Mouse (Mus musculus): Measurements from ENCODE around the gene Nabp2. TPM values are rescaled to one million over a fixed set of nuclear protein-coding genes. Genes with fewer than 3 reads are reported as not detected.

Gene Nabp2
- polyA plus RNA-seq, 1 experiment from 2014 or later: 61.9 TPM

DNA sequence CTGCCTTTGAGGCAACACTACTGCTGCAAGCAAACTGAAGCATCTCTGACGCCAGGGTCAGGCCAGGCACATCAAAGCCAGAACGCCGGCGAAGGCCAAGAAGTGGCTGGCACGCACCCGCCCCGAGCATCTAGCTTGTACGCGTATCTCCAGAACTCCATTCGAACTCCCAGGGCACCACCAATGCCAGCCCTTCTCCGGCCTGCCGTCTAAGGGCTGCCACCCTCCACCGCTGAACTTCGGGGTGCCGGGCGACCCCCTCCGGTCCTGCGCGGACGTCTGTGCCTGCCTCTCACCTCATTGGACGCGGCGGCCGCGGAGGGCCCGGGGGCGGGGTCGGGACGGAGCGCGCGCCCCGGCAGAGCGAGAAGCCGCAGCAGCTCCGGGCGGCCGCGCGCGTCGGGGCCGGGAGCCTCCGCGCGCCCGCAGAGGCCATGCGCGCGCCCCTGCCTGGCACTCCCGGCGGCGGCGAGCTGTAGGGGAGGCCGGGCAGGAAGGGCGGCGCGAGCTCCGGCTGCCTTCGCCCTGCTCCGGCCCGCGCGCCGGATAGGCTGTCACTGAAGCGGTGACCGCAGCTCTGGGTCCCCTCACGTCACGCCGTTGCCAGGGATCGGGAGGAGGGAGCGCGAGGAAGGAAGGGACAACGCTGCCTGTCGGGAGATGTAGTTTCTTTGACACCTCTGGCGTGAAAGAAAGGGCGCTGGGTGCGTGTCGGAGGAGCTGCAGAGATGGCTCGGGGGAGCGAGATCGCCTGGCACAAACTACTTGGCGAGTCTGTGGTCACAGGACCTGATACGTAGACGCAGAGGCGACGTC lies 42.7 kb downstream of the Nabp2 start, which contains the start of gene Coq10a:
TSS of gene Coq10a (minus strand) at position 596 of the 816 bp plus-strand sequence.
- 0% methylated on average over 52 of the region's 87 CpGs for WGBS
- Histone ChIP-seq H3K4me2 (ENCODE audit: low read depth, low read length) (peak within 1 kb of the TSS; percentile 96), H3K4me3 (ENCODE audit: low read depth, low read length) (peak within 1 kb of the TSS; percentile 69), H3K9ac (ENCODE audit: low read depth, low read length) (peak within 1 kb of the TSS; percentile 68), H3K4me1 (ENCODE audit: control insufficient read depth, insufficient read depth, low read length) (peaks cover 4% of the 10 kb centered on the region; the same call in 1 of the 2 replicates), H3K27ac (replicated peaks; ENCODE audit: low read depth, low read length) (peak within 1 kb of the TSS; percentile 91), H3K36me3 (ENCODE audit: control insufficient read depth, insufficient read depth, low read length) (peaks cover 11% of the 10 kb centered on the region), H3K27me3 (replicated peaks; ENCODE audit: control insufficient read depth, insufficient read depth, low read length) (no peaks in the 10 kb centered on the region), H3K9me3 (ENCODE audit: control insufficient read depth, low read length) (no peaks in the 10 kb centered on the region)
- peak; percentile 96 for DNase-seq (ENCODE audit: low spot score)
- peak; percentile 95 for ATAC-seq (ENCODE audit: low read depth)

DNA sequence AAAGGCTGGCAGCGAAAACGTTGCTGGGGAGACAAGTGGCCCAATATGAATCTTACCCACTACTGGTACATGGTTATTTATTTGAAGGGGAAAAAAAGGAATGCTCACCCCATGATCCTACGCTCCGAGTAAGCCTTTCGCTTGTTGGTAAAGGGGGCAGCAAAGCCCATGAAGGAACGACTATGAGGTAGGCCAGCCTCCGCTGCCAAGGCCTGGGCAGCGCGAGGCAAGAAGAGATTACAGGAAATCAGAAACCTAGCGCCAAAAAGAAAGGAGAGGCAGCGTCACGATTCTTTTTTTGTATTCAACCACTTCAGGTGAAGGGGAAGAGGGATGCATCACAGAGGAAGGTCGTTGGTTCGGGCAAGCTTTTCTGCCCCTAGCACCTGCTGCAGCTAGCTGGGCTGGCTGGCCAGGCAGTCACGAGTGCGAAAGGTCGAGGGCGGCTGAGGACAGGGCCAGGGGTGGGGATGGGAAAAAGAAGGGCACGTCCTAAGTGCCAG lies 43.3 kb downstream of the Nabp2 start:
- Histone ChIP-seq H3K36me3 (ENCODE audit: control insufficient read depth, insufficient read depth, low read length) (peaks cover 18% of the 10 kb centered on the region), H3K27me3 (replicated peaks; ENCODE audit: control insufficient read depth, insufficient read depth, low read length) (no peaks in the 10 kb centered on the region), H3K9ac (ENCODE audit: low read depth, low read length) (peak overlapping the region; percentile 68), H3K4me3 (ENCODE audit: low read depth, low read length) (peak overlapping the region; percentile 69), H3K4me2 (ENCODE audit: low read depth, low read length) (peak overlapping the region; percentile 96), H3K9me3 (ENCODE audit: control insufficient read depth, low read length) (no peaks in the 10 kb centered on the region), H3K4me1 (ENCODE audit: control insufficient read depth, insufficient read depth, low read length) (peaks cover 4% of the 10 kb centered on the region; the same call in 1 of the 2 replicates), H3K27ac (replicated peaks; ENCODE audit: low read depth, low read length) (peak overlapping the region; percentile 91)
- no peak for DNase-seq (ENCODE audit: low spot score)
- no peak for ATAC-seq (ENCODE audit: low read depth)
- 20% methylated on average over 18 of the region's 19 CpGs for WGBS

- Histone ChIP-seq H3K9ac (ENCODE audit: low read depth, low read length) (no peak overlapping the region), H3K4me3 (ENCODE audit: low read depth, low read length) (no peak overlapping the region), H3K4me2 (ENCODE audit: low read depth, low read length) (no peak overlapping the region), H3K9me3 (ENCODE audit: control insufficient read depth, low read length) (no peaks in the 10 kb centered on the region), H3K27ac (replicated peaks; ENCODE audit: low read depth, low read length) (no peak overlapping the region), H3K36me3 (ENCODE audit: control insufficient read depth, insufficient read depth, low read length) (peaks cover 71% of the 10 kb centered on the region), H3K4me1 (ENCODE audit: control insufficient read depth, insufficient read depth, low read length) (peaks cover under 1% of the 10 kb centered on the region; the same call in 1 of the 2 replicates), H3K27me3 (replicated peaks; ENCODE audit: control insufficient read depth, insufficient read depth, low read length) (no peaks in the 10 kb centered on the region)
- WGBS: 54% methylated on average over 3 of the region's 3 CpGs
- DNase-seq (ENCODE audit: low spot score): peak; percentile 74
- ATAC-seq (ENCODE audit: low read depth): peak; percentile 26; the same call in 1 of the 2 replicates
Measured at GRCm38 (mm10) chr10:128362568-128362967, 48.7 kb downstream of the Nabp2 start.

GRCm38 (mm10) chr10:128361836-128362235 lies 49.5 kb downstream of the Nabp2 start:
- no peak for DNase-seq (ENCODE audit: low spot score)

GRCm38 (mm10) chr10:128359226-128359625 lies 52.1 kb downstream of the Nabp2 start:
- Histone ChIP-seq H3K27ac (replicated peaks; ENCODE audit: low read depth, low read length) (no peak overlapping the region), H3K36me3 (ENCODE audit: control insufficient read depth, insufficient read depth, low read length) (peaks cover 87% of the 10 kb centered on the region), H3K4me3 (ENCODE audit: low read depth, low read length) (no peak overlapping the region), H3K27me3 (replicated peaks; ENCODE audit: control insufficient read depth, insufficient read depth, low read length) (no peaks in the 10 kb centered on the region), H3K4me2 (ENCODE audit: low read depth, low read length) (no peak overlapping the region), H3K9me3 (ENCODE audit: control insufficient read depth, low read length) (no peaks in the 10 kb centered on the region), H3K9ac (ENCODE audit: low read depth, low read length) (no peak overlapping the region), H3K4me1 (ENCODE audit: control insufficient read depth, insufficient read depth, low read length) (no peaks in the 10 kb centered on the region)
- WGBS: 89% methylated on average over 6 of the region's 6 CpGs
- ATAC-seq (ENCODE audit: low read depth) (no peak), DNase-seq (ENCODE audit: low spot score) (no peak)

More at GRCm38 (mm10) chr10:128361836-128362235, 49.5 kb downstream of the Nabp2 start:
- no peak overlapping the region for H3K4me3 ChIP-seq (ENCODE audit: low read depth, low read length)
- H3K27me3 ChIP-seq (replicated peaks; ENCODE audit: control insufficient read depth, insufficient read depth, low read length): no peaks in the 10 kb centered on the region
- H3K27ac ChIP-seq (replicated peaks; ENCODE audit: low read depth, low read length): no peak overlapping the region
- no peak for ATAC-seq (ENCODE audit: low read depth)
- H3K9ac ChIP-seq (ENCODE audit: low read depth, low read length): no peak overlapping the region
- no peaks in the 10 kb centered on the region for H3K4me1 ChIP-seq (ENCODE audit: control insufficient read depth, insufficient read depth, low read length)
- H3K4me2 ChIP-seq (ENCODE audit: low read depth, low read length): no peak overlapping the region
- H3K36me3 ChIP-seq (ENCODE audit: control insufficient read depth, insufficient read depth, low read length): peaks cover 75% of the 10 kb centered on the region
- no peaks in the 10 kb centered on the region for H3K9me3 ChIP-seq (ENCODE audit: control insufficient read depth, low read length)
- 94% methylated on average over 6 of the region's 6 CpGs for WGBS

GRCm38 (mm10) chr10:128358796-128359195 lies 52.5 kb downstream of the Nabp2 start:
- ATAC-seq (ENCODE audit: low read depth) (no peak; the same call in 1 of the 2 replicates), DNase-seq (ENCODE audit: low spot score) (peak; percentile 50)
- peaks cover 90% of the 10 kb centered on the region for H3K36me3 ChIP-seq (ENCODE audit: control insufficient read depth, insufficient read depth, low read length)
- 45% methylated on average over 2 of the region's 2 CpGs for WGBS
- no peak overlapping the region for H3K9ac ChIP-seq (ENCODE audit: low read depth, low read length)
- no peak overlapping the region for H3K4me2 ChIP-seq (ENCODE audit: low read depth, low read length)
- H3K4me1 ChIP-seq (ENCODE audit: control insufficient read depth, insufficient read depth, low read length): no peaks in the 10 kb centered on the region
- H3K9me3 ChIP-seq (ENCODE audit: control insufficient read depth, low read length): no peaks in the 10 kb centered on the region
- no peak overlapping the region for H3K4me3 ChIP-seq (ENCODE audit: low read depth, low read length)
- no peaks in the 10 kb centered on the region for H3K27me3 ChIP-seq (replicated peaks; ENCODE audit: control insufficient read depth, insufficient read depth, low read length)
- H3K27ac ChIP-seq (replicated peaks; ENCODE audit: low read depth, low read length): no peak overlapping the region

Small RNA genes within 50 kb of the gene (microRNA-seq; reads per million reads assigned to microRNA genes)
- gene Gm25361 (ENCODE audit: borderline number of aligned reads): not detected
- gene Gm26308 (ENCODE audit: borderline number of aligned reads): not detected
- not detected for gene Mir6914 (ENCODE audit: borderline number of aligned reads)
- gene Mir6915 (ENCODE audit: borderline number of aligned reads): 0.50 reads per million
- 0.66 reads per million for gene Mir8105 (ENCODE audit: borderline number of aligned reads)

Other genes with a start within 250 kb of the Nabp2 start
- gene Rbms2, start 231.2 kb downstream of the Nabp2 start, polyA plus RNA-seq (2014; fragmentation: Nextera tagmentation; extraction: Ambion mirVana): 31.3 and 32.4 TPM in 2 replicates
- 1.1 and 2.6 TPM in 2 replicates for gene Gls2, start 217.0 kb downstream of the Nabp2 start, polyA plus RNA-seq (2014; fragmentation: Nextera tagmentation; extraction: Ambion mirVana)
- 30.8 and 35.8 TPM in 2 replicates for gene Spryd4, start 199.7 kb downstream of the Nabp2 start, polyA plus RNA-seq (2014; fragmentation: Nextera tagmentation; extraction: Ambion mirVana)
- 0.15 and 0.35 TPM in 2 replicates for gene Mip, start 185.7 kb downstream of the Nabp2 start, polyA plus RNA-seq (2014; fragmentation: Nextera tagmentation; extraction: Ambion mirVana)
- 35.4 and 53.3 TPM in 2 replicates for gene Timeless, start 179.4 kb downstream of the Nabp2 start, polyA plus RNA-seq (2014; fragmentation: Nextera tagmentation; extraction: Ambion mirVana)
- 0.24 and 0.30 TPM in 2 replicates for gene Apon, start 157.4 kb downstream of the Nabp2 start, polyA plus RNA-seq (2014; fragmentation: Nextera tagmentation; extraction: Ambion mirVana)
- not detected in 2 replicates for gene Apof, start 142.8 kb downstream of the Nabp2 start, polyA plus RNA-seq (2014; fragmentation: Nextera tagmentation; extraction: Ambion mirVana)
- gene Stat2, start 140.9 kb downstream of the Nabp2 start, polyA plus RNA-seq (2014; fragmentation: Nextera tagmentation; extraction: Ambion mirVana): 13.4 and 13.5 TPM in 2 replicates
- 0.20 and 0.29 TPM in 2 replicates for gene Il23a, start 112.7 kb downstream of the Nabp2 start, polyA plus RNA-seq (2014; fragmentation: Nextera tagmentation; extraction: Ambion mirVana)
- 23.6 and 23.8 TPM in 2 replicates for gene Pan2, start 108.2 kb downstream of the Nabp2 start, polyA plus RNA-seq (2014; fragmentation: Nextera tagmentation; extraction: Ambion mirVana)
- 350 and 364 TPM in 2 replicates for gene Cnpy2, start 89.0 kb downstream of the Nabp2 start, polyA plus RNA-seq (2014; fragmentation: Nextera tagmentation; extraction: Ambion mirVana)
- 199 and 201 TPM in 2 replicates for gene Cs, start 73.8 kb downstream of the Nabp2 start, polyA plus RNA-seq (2014; fragmentation: Nextera tagmentation; extraction: Ambion mirVana)
- gene Coq10a, start 42.5 kb downstream of the Nabp2 start, polyA plus RNA-seq (2014; fragmentation: Nextera tagmentation; extraction: Ambion mirVana): 15.6 and 16.8 TPM in 2 replicates
- 11.9 and 12.7 TPM in 2 replicates for gene Ankrd52, start 34.4 kb downstream of the Nabp2 start, polyA plus RNA-seq (2014; fragmentation: Nextera tagmentation; extraction: Ambion mirVana)
- gene Slc39a5, start 10.3 kb downstream of the Nabp2 start, polyA plus RNA-seq (2014; fragmentation: Nextera tagmentation; extraction: Ambion mirVana): 0.11 and 0.13 TPM in 2 replicates
- 35.2 and 36.1 TPM in 2 replicates for gene Rnf41, start 165 bp upstream of the Nabp2 start, polyA plus RNA-seq (2014; fragmentation: Nextera tagmentation; extraction: Ambion mirVana)
- 84.1 and 91.4 TPM in 2 replicates for gene Smarcc2, start 47.8 kb upstream of the Nabp2 start, polyA plus RNA-seq (2014; fragmentation: Nextera tagmentation; extraction: Ambion mirVana)
- gene Myl6, start 82.7 kb upstream of the Nabp2 start, polyA plus RNA-seq (2014; fragmentation: Nextera tagmentation; extraction: Ambion mirVana): 1,095 and 1,174 TPM in 2 replicates
- gene Myl6b, start 87.2 kb upstream of the Nabp2 start, polyA plus RNA-seq (2014; fragmentation: Nextera tagmentation; extraction: Ambion mirVana): 5.6 and 6.8 TPM in 2 replicates
- gene Esyt1, start 114.4 kb upstream of the Nabp2 start, polyA plus RNA-seq (2014; fragmentation: Nextera tagmentation; extraction: Ambion mirVana): 44.2 and 46.8 TPM in 2 replicates
- 11.4 and 12.5 TPM in 2 replicates for gene Zc3h10, start 136.3 kb upstream of the Nabp2 start, polyA plus RNA-seq (2014; fragmentation: Nextera tagmentation; extraction: Ambion mirVana)
- 4,564 and 5,119 TPM in 2 replicates for gene Rpl41, start 137.8 kb upstream of the Nabp2 start, polyA plus RNA-seq (2014; fragmentation: Nextera tagmentation; extraction: Ambion mirVana)
- gene Pa2g4, start 154.5 kb upstream of the Nabp2 start, polyA plus RNA-seq (2014; fragmentation: Nextera tagmentation; extraction: Ambion mirVana): 187 and 202 TPM in 2 replicates
- gene Erbb3, start 178.2 kb upstream of the Nabp2 start, polyA plus RNA-seq (2014; fragmentation: Nextera tagmentation; extraction: Ambion mirVana): 22.5 and 22.7 TPM in 2 replicates
- 1,114 and 1,162 TPM in 2 replicates for gene Rps26, start 215.3 kb upstream of the Nabp2 start, polyA plus RNA-seq (2014; fragmentation: Nextera tagmentation; extraction: Ambion mirVana)
- gene Ikzf4, start 234.5 kb upstream of the Nabp2 start, polyA plus RNA-seq (2014; fragmentation: Nextera tagmentation; extraction: Ambion mirVana): 2.2 and 4.0 TPM in 2 replicates